Mouse (Mus musculus): ENCODE results near the gene Fitm2. TPM values are rescaled to one million over a fixed set of nuclear protein-coding genes. Genes with fewer than 3 reads are reported as not detected.
A peak's percentile ranks its signal among the peaks of the same experiment; 100 is the strongest.

Gene Fitm2
- polyA plus RNA-seq, 1 experiment = 9.0 TPM

- Histone ChIP-seq H3K27me3 (ENCODE audit: control insufficient read depth, insufficient read depth, insufficient read length) (peaks cover 66% of the 10 kb centered on the region), H3K4me3 (ENCODE audit: insufficient read depth, poor library complexity, severe bottlenecking) (no peak overlapping the region), H3K36me3 (ENCODE audit: control insufficient read depth, insufficient read depth) (no peaks in the 10 kb centered on the region), H3K79me3 (ENCODE audit: low read depth) (no peaks in the 10 kb centered on the region), H3ac (ENCODE audit: control insufficient read depth, insufficient read length, low read depth) (no peak overlapping the region), H3K79me2 (ENCODE audit: control insufficient read depth, insufficient read depth) (no peaks in the 10 kb centered on the region)
- TF ChIP-seq MYOG (IDR thresholded peaks at IDR 0.05; ENCODE audit: control insufficient read depth, extremely low read depth, insufficient read length) = no peak
- TF ChIP-seq FOSL1 (IDR thresholded peaks at IDR 0.05; ENCODE audit: insufficient read depth, low read length, poor library complexity, severe bottlenecking) = no peak
- no peak for TF ChIP-seq USF1 (IDR thresholded peaks at IDR 0.05; ENCODE audit: low read depth)
- no peak for TF ChIP-seq CEBPB (IDR thresholded peaks at IDR 0.05; ENCODE audit: low read depth)
- no peak for TF ChIP-seq MAX (IDR thresholded peaks at IDR 0.05)
- TF ChIP-seq CTCF (IDR thresholded peaks at IDR 0.05; ENCODE audit: control insufficient read depth, insufficient read depth, insufficient read length) = no peak
- no peak for TF ChIP-seq MYOD1 (IDR thresholded peaks at IDR 0.05; ENCODE audit: control insufficient read depth, insufficient read length, low read depth)
These were observed 19.1 kb downstream of the Fitm2 start for GRCm38 (mm10) chr2:163453378-163453777.

GRCm38 (mm10) chr2:163452738-163453137 lies 19.7 kb downstream of the Fitm2 start:
- TF ChIP-seq MYOD1 (IDR thresholded peaks at IDR 0.05; ENCODE audit: control insufficient read depth, insufficient read length, low read depth) (no peak), CTCF (IDR thresholded peaks at IDR 0.05; ENCODE audit: control insufficient read depth, insufficient read depth, insufficient read length) (peak; percentile 8)
- Histone ChIP-seq H3K79me3 (ENCODE audit: low read depth) (no peaks in the 10 kb centered on the region), H3K27me3 (ENCODE audit: control insufficient read depth, insufficient read depth, insufficient read length) (peaks cover 59% of the 10 kb centered on the region)

GRCm38 (mm10) chr2:163450668-163451295 lies 21.6 kb downstream of the Fitm2 start:
- Histone ChIP-seq H3K79me2 (ENCODE audit: control insufficient read depth, insufficient read depth) (no peaks in the 10 kb centered on the region), H3K4me3 (ENCODE audit: insufficient read depth, poor library complexity, severe bottlenecking) (no peak overlapping the region), H3ac (ENCODE audit: control insufficient read depth, insufficient read length, low read depth) (no peak overlapping the region), H3K79me3 (ENCODE audit: low read depth) (no peaks in the 10 kb centered on the region), H3K36me3 (ENCODE audit: control insufficient read depth, insufficient read depth) (no peaks in the 10 kb centered on the region), H3K27me3 (ENCODE audit: control insufficient read depth, insufficient read depth, insufficient read length) (peaks cover 67% of the 10 kb centered on the region)
- TF ChIP-seq MAX (IDR thresholded peaks at IDR 0.05) (no peak), FOSL1 (IDR thresholded peaks at IDR 0.05; ENCODE audit: insufficient read depth, low read length, poor library complexity, severe bottlenecking) (no peak), MYOD1 (IDR thresholded peaks at IDR 0.05; ENCODE audit: control insufficient read depth, insufficient read length, low read depth) (no peak), USF1 (IDR thresholded peaks at IDR 0.05; ENCODE audit: low read depth) (no peak)

More at GRCm38 (mm10) chr2:163452738-163453137, 19.7 kb downstream of the Fitm2 start:
- Histone ChIP-seq H3K36me3 (ENCODE audit: control insufficient read depth, insufficient read depth) (no peaks in the 10 kb centered on the region), H3K79me2 (ENCODE audit: control insufficient read depth, insufficient read depth) (no peaks in the 10 kb centered on the region), H3K4me3 (ENCODE audit: insufficient read depth, poor library complexity, severe bottlenecking) (no peak overlapping the region), H3ac (ENCODE audit: control insufficient read depth, insufficient read length, low read depth) (no peak overlapping the region)

- H3K79me3 ChIP-seq (ENCODE audit: low read depth) = no peaks in the 10 kb centered on the region
- no peak overlapping the region for H3ac ChIP-seq (ENCODE audit: control insufficient read depth, insufficient read length, low read depth)
- no peaks in the 10 kb centered on the region for H3K36me3 ChIP-seq (ENCODE audit: control insufficient read depth, insufficient read depth)
- H3K27me3 ChIP-seq (ENCODE audit: control insufficient read depth, insufficient read depth, insufficient read length) = peaks cover 63% of the 10 kb centered on the region
- no peak overlapping the region for H3K4me3 ChIP-seq (ENCODE audit: insufficient read depth, poor library complexity, severe bottlenecking)
- no peaks in the 10 kb centered on the region for H3K79me2 ChIP-seq (ENCODE audit: control insufficient read depth, insufficient read depth)
- TF ChIP-seq CEBPB (IDR thresholded peaks at IDR 0.05; ENCODE audit: low read depth) (no peak), MYOD1 (IDR thresholded peaks at IDR 0.05; ENCODE audit: control insufficient read depth, insufficient read length, low read depth) (no peak), MYOG (IDR thresholded peaks at IDR 0.05; ENCODE audit: control insufficient read depth, extremely low read depth, insufficient read length) (no peak), CTCF (IDR thresholded peaks at IDR 0.05; ENCODE audit: control insufficient read depth, insufficient read depth, insufficient read length) (no peak), USF1 (IDR thresholded peaks at IDR 0.05; ENCODE audit: low read depth) (no peak), MAX (IDR thresholded peaks at IDR 0.05) (no peak), FOSL1 (IDR thresholded peaks at IDR 0.05; ENCODE audit: insufficient read depth, low read length, poor library complexity, severe bottlenecking) (no peak)
These were observed 23.2 kb downstream of the Fitm2 start for GRCm38 (mm10) chr2:163449276-163449675.

GRCm38 (mm10) chr2:163447375-163447774 lies 25.1 kb downstream of the Fitm2 start:
- no peaks in the 10 kb centered on the region for H3K79me2 ChIP-seq (ENCODE audit: control insufficient read depth, insufficient read depth)

GRCm38 (mm10) chr2:163444017-163444416 lies 28.4 kb downstream of the Fitm2 start:
- Histone ChIP-seq H3K36me3 (ENCODE audit: control insufficient read depth, insufficient read depth) (no peaks in the 10 kb centered on the region), H3K4me3 (ENCODE audit: insufficient read depth, poor library complexity, severe bottlenecking) (no peak overlapping the region), H3K27me3 (ENCODE audit: control insufficient read depth, insufficient read depth, insufficient read length) (peaks cover 34% of the 10 kb centered on the region), H3ac (ENCODE audit: control insufficient read depth, insufficient read length, low read depth) (no peak overlapping the region), H3K79me2 (ENCODE audit: control insufficient read depth, insufficient read depth) (no peaks in the 10 kb centered on the region), H3K79me3 (ENCODE audit: low read depth) (no peaks in the 10 kb centered on the region)
- TF ChIP-seq MAX (IDR thresholded peaks at IDR 0.05) (no peak), USF1 (IDR thresholded peaks at IDR 0.05; ENCODE audit: low read depth) (no peak), CEBPB (IDR thresholded peaks at IDR 0.05; ENCODE audit: low read depth) (no peak), MYOD1 (IDR thresholded peaks at IDR 0.05; ENCODE audit: control insufficient read depth, insufficient read length, low read depth) (no peak), FOSL1 (IDR thresholded peaks at IDR 0.05; ENCODE audit: insufficient read depth, low read length, poor library complexity, severe bottlenecking) (no peak), CTCF (IDR thresholded peaks at IDR 0.05; ENCODE audit: control insufficient read depth, insufficient read depth, insufficient read length) (no peak), MYOG (IDR thresholded peaks at IDR 0.05; ENCODE audit: control insufficient read depth, extremely low read depth, insufficient read length) (no peak)

More at GRCm38 (mm10) chr2:163447375-163447774, 25.1 kb downstream of the Fitm2 start:
- Histone ChIP-seq H3K79me3 (ENCODE audit: low read depth) (no peaks in the 10 kb centered on the region), H3K27me3 (ENCODE audit: control insufficient read depth, insufficient read depth, insufficient read length) (peaks cover 61% of the 10 kb centered on the region), H3K4me3 (ENCODE audit: insufficient read depth, poor library complexity, severe bottlenecking) (no peak overlapping the region), H3ac (ENCODE audit: control insufficient read depth, insufficient read length, low read depth) (no peak overlapping the region), H3K36me3 (ENCODE audit: control insufficient read depth, insufficient read depth) (no peaks in the 10 kb centered on the region)
- TF ChIP-seq CEBPB (IDR thresholded peaks at IDR 0.05; ENCODE audit: low read depth) = no peak
- no peak for TF ChIP-seq MYOD1 (IDR thresholded peaks at IDR 0.05; ENCODE audit: control insufficient read depth, insufficient read length, low read depth)
- TF ChIP-seq USF1 (IDR thresholded peaks at IDR 0.05; ENCODE audit: low read depth) = no peak
- no peak for TF ChIP-seq FOSL1 (IDR thresholded peaks at IDR 0.05; ENCODE audit: insufficient read depth, low read length, poor library complexity, severe bottlenecking)
- TF ChIP-seq MAX (IDR thresholded peaks at IDR 0.05) = no peak
- TF ChIP-seq CTCF (IDR thresholded peaks at IDR 0.05; ENCODE audit: control insufficient read depth, insufficient read depth, insufficient read length) = no peak
- no peak for TF ChIP-seq MYOG (IDR thresholded peaks at IDR 0.05; ENCODE audit: control insufficient read depth, extremely low read depth, insufficient read length)

All from C2C12 (cell line).